Mouse (Mus musculus): ENCODE data around the gene C8b. TPM values are rescaled to one million over a fixed set of nuclear protein-coding genes. Genes with fewer than 3 reads are reported as not detected.

The C8b gene
- polyA plus RNA-seq, 1 experiment: not detected

DNA sequence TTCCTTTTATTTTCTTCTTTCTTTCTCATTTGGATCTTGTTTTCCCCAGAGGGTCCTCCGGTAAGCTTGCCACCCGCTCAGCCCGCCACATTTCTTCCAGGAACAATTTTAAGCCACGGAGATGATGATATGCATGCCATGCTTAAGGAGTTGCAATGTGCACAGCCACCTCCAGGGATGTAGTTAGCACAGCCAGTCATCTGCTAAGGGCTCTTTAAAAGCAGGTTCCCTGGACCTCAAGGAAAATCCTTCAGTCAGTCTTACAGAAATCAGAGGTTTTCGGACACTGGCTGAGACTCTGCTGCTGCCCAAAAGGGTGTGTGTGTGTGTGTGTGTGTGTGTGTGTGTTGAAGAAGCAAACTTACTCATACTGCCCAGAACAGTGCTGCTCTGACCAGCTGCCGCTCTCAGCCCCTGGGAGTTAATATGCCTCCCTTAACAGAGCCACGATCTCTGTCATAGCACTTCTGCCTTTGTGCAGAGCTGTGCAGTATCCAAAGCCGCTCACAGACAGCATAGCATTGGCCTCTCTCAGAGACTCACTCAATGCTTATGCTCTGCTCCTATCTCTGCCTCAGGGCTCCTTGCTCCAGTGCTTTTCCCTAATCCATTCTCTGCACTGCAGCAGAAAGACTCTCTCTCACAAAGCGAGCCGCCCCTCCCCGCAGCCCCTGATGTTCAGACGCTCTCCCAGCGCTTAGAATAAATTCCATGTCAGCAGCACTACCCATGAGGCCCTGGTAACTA lies 5.1 kb upstream of the C8b start:
- TF ChIP-seq POLR2A (IDR thresholded peaks at IDR 0.05; ENCODE audit: low read depth, low read length): no peak
- no peak for TF ChIP-seq CTCF (IDR thresholded peaks at IDR 0.05; ENCODE audit: borderline replicate concordance, insufficient read depth, low read length)
- H3K4me1 ChIP-seq (ENCODE audit: control insufficient read depth, insufficient read depth, low read length): no peaks in the 10 kb centered on the region
- no peak overlapping the region for H3K4me3 ChIP-seq (ENCODE audit: insufficient read depth, low read length)
- no peak overlapping the region for H3K27ac ChIP-seq (ENCODE audit: insufficient read depth, low read length)

DNA sequence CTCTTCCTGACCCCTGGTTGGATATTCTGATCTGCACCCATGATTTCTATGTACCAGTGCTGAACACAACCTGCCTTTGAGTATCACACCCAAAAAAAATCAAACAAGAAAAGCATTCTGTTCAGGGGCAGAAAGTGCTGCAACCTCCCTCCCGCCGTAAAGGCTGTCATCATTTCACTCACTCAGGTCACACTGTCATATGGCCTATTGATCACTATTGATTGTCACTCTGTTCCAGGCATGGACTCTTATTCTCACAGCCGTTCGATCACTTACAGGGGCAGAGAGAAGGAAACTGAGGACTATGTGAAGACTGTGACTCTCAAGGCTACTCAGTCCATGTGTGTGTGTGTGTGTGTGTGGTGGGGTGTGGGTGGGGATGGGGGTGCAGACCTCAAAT lies 2.1 kb downstream of the C8b start:
- H3K4me3 ChIP-seq (ENCODE audit: insufficient read depth, low read length): no peak overlapping the region
- no peak overlapping the region for H3K27ac ChIP-seq (ENCODE audit: insufficient read depth, low read length)
- no peak for TF ChIP-seq CTCF (IDR thresholded peaks at IDR 0.05; ENCODE audit: borderline replicate concordance, insufficient read depth, low read length)
- no peaks in the 10 kb centered on the region for H3K4me1 ChIP-seq (ENCODE audit: control insufficient read depth, insufficient read depth, low read length)

DNA sequence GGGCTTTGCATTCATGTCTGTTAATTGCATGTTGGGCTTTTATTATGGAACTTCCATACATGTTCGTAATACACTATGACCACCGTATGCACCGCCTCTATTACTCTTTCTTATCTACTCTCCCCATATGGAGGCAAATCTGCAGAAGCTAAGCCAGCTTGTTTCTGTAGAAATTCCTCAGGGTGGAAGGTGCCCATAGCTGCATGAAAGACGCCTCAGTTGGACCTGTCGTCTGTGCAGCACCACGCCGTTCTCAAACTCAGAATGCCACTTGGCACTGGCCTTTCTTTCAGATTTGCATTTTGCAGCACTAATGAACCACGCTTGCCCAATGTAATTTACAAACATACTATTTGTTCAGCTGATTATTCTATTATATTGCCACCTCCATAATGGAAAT lies 3.5 kb downstream of the C8b start:
- TF ChIP-seq POLR2A (IDR thresholded peaks at IDR 0.05; ENCODE audit: low read depth, low read length): no peak
- TF ChIP-seq CTCF (IDR thresholded peaks at IDR 0.05; ENCODE audit: borderline replicate concordance, insufficient read depth, low read length): no peak
- no peak overlapping the region for H3K4me3 ChIP-seq (ENCODE audit: insufficient read depth, low read length)
- H3K27ac ChIP-seq (ENCODE audit: insufficient read depth, low read length): no peak overlapping the region
- H3K4me1 ChIP-seq (ENCODE audit: control insufficient read depth, insufficient read depth, low read length): no peaks in the 10 kb centered on the region

DNA sequence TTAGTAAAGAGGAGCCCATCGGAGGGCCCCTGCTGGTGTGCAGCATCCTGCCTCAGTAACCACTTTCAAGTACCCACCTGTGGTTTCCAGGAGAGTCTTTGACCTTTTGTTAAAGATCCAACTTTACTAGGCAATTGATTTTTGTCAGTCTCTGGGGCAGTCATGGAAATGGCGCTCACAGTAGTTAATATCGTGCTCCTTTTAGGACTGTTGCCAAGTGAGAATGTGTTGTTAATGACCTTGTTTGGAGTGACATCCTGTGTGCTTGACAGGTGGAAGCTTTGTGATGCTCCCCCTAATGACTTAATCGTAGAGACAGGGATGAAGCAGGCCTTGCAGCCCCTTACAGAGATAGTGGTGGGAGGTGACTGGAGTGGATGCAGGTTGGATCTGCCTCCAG lies 4.2 kb downstream of the C8b start:
- TF ChIP-seq CTCF (IDR thresholded peaks at IDR 0.05; ENCODE audit: borderline replicate concordance, insufficient read depth, low read length): no peak
- no peak for TF ChIP-seq POLR2A (IDR thresholded peaks at IDR 0.05; ENCODE audit: low read depth, low read length)
- H3K4me3 ChIP-seq (ENCODE audit: insufficient read depth, low read length): no peak overlapping the region
- H3K4me1 ChIP-seq (ENCODE audit: control insufficient read depth, insufficient read depth, low read length): no peaks in the 10 kb centered on the region
- H3K27ac ChIP-seq (ENCODE audit: insufficient read depth, low read length): no peak overlapping the region

DNA sequence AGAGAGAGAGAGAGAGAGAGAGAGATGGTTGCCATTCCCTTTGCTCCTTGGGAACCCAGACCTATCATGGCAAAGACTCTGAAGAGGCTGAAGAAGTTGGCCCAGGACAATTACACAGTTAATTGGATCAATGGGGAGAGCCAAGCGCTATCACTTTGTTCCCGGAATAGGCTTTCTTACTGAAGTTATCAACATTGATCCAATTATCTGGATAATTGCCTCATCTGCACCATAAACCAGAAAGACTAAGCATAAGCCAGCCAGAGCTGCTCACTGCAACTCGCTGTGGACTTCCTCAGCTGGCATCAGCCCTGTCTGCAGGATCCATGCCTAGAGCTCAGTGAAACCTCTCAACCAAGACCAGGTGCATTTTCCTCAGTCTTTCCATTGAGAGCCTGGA lies 9.5 kb downstream of the C8b start:
- Histone ChIP-seq H3K4me1 (ENCODE audit: control insufficient read depth, insufficient read depth, low read length) (no peaks in the 10 kb centered on the region), H3K4me3 (ENCODE audit: insufficient read depth, low read length) (no peak overlapping the region), H3K27ac (ENCODE audit: insufficient read depth, low read length) (no peak overlapping the region)
- TF ChIP-seq POLR2A (IDR thresholded peaks at IDR 0.05; ENCODE audit: low read depth, low read length): no peak
- TF ChIP-seq CTCF (IDR thresholded peaks at IDR 0.05; ENCODE audit: borderline replicate concordance, insufficient read depth, low read length): no peak

DNA sequence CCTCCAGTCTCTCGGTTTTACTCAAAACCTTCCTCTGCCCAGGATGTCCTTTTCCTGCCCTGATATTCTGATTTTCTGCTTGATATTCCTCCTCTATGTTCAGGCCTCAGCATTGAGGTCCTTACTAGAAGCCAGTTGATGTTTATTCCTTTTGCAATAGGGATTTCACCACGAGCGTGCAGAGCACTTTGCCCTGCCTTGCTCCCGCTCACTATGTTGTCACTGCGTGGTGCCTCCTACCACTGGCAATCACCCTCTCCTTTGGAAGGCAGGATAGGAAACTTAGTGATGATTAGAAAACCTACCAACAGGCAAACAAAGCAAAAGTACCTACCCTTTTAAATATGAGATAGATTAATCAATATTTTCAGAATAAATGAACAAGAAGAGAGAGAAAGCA lies 13.3 kb downstream of the C8b start:
- no peak for TF ChIP-seq CTCF (IDR thresholded peaks at IDR 0.05; ENCODE audit: borderline replicate concordance, insufficient read depth, low read length)
- no peak for TF ChIP-seq POLR2A (IDR thresholded peaks at IDR 0.05; ENCODE audit: low read depth, low read length)
- Histone ChIP-seq H3K4me1 (ENCODE audit: control insufficient read depth, insufficient read depth, low read length) (no peaks in the 10 kb centered on the region), H3K4me3 (ENCODE audit: insufficient read depth, low read length) (no peak overlapping the region), H3K27ac (ENCODE audit: insufficient read depth, low read length) (no peak overlapping the region)

DNA sequence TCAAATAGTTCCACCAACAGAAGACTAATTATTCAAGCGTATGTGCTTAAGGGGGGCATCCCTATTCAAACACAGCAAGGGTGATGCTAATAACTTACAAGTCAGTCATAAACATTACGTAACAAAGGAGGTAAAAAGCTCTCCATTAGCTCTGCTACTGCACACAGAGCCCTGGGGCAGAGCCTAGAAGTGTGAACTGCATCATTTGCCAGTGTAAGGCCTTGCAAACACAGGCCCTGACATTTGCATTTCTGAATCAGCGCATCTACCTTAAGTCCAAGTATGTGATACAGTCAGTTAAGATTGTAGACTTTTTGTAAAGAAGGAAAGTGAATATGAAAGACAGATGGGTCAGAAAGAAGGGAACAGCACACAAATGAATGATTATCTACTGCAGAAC lies 15.3 kb downstream of the C8b start:
- Histone ChIP-seq H3K4me1 (ENCODE audit: control insufficient read depth, insufficient read depth, low read length) (no peaks in the 10 kb centered on the region), H3K4me3 (ENCODE audit: insufficient read depth, low read length) (no peak overlapping the region), H3K27ac (ENCODE audit: insufficient read depth, low read length) (no peak overlapping the region)
- no peak for TF ChIP-seq POLR2A (IDR thresholded peaks at IDR 0.05; ENCODE audit: low read depth, low read length)
- no peak for TF ChIP-seq CTCF (IDR thresholded peaks at IDR 0.05; ENCODE audit: borderline replicate concordance, insufficient read depth, low read length)

DNA sequence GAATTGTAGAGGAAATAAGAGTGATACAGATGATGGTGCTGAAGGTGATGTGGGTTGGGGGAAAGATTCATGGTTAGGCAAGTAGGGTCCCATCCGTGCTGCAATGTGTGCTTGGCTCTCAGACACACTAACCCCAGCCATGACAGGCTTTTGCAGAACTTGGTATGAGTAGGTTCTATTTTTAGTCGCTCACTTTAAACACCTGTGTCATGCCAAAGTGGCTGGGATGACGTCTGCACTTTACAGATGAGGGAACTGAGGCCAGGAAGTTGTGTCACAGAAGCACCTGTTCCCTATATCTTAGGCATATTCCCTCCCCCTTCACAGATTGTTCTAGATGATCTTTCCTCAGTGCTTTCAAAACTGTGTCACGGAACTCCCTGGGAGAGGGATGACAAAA lies 16.2 kb downstream of the C8b start:
- Histone ChIP-seq H3K4me3 (ENCODE audit: insufficient read depth, low read length) (no peak overlapping the region), H3K27ac (ENCODE audit: insufficient read depth, low read length) (no peak overlapping the region)
- TF ChIP-seq CTCF (IDR thresholded peaks at IDR 0.05; ENCODE audit: borderline replicate concordance, insufficient read depth, low read length) (no peak), POLR2A (IDR thresholded peaks at IDR 0.05; ENCODE audit: low read depth, low read length) (no peak)

DNA sequence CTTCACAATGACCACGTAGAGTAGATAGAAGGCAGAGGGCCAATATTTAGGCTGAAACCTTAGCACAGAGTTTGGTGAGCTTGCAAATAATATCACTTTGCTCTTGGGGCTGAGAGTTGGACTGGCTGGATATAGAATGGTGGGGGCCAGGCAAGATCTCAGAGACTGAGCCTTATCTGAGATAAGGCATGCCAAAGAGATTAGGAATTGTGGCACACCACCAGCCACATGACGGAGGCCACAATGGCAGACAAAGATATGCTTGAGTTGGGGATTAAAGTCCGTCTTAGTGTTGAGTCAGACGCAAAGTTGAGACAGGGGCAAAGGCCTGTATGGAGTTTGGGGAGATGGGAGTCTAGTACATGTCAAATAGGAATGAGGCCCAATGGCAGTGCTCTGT lies 26.0 kb downstream of the C8b start:
- H3K4me3 ChIP-seq (ENCODE audit: insufficient read depth, low read length): no peak overlapping the region
- no peak overlapping the region for H3K27ac ChIP-seq (ENCODE audit: insufficient read depth, low read length)
- no peaks in the 10 kb centered on the region for H3K4me1 ChIP-seq (ENCODE audit: control insufficient read depth, insufficient read depth, low read length)
- no peak for TF ChIP-seq CTCF (IDR thresholded peaks at IDR 0.05; ENCODE audit: borderline replicate concordance, insufficient read depth, low read length)

More for the DNA sequence above, 16.2 kb downstream of the C8b start:
- H3K4me1 ChIP-seq (ENCODE audit: control insufficient read depth, insufficient read depth, low read length): no peaks in the 10 kb centered on the region

DNA sequence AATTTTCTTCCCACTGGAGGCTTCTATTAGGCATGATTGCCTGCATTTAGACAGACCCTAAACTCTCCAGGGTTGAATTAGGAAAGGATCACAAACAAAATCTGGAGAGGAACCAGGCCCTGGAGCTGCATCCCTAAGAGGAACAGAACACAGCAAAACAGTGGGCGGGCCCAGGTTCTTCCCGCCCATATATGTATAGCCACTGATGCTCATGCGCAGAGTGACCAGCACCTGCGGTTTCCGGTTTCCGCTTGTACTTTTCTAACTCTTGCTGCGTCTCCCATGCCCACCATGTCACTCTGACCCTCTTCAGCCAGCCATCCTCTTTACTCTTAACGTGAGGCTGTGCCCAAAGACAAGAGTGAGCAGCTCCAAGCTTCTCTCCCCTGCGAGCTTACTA lies 32.8 kb downstream of the C8b start:
- no peak overlapping the region for H3K27ac ChIP-seq (ENCODE audit: insufficient read depth, low read length)
- no peak overlapping the region for H3K4me3 ChIP-seq (ENCODE audit: insufficient read depth, low read length)
- TF ChIP-seq POLR2A (IDR thresholded peaks at IDR 0.05; ENCODE audit: low read depth, low read length) (no peak), CTCF (IDR thresholded peaks at IDR 0.05; ENCODE audit: borderline replicate concordance, insufficient read depth, low read length) (no peak)
- H3K4me1 ChIP-seq (ENCODE audit: control insufficient read depth, insufficient read depth, low read length): no peaks in the 10 kb centered on the region

DNA sequence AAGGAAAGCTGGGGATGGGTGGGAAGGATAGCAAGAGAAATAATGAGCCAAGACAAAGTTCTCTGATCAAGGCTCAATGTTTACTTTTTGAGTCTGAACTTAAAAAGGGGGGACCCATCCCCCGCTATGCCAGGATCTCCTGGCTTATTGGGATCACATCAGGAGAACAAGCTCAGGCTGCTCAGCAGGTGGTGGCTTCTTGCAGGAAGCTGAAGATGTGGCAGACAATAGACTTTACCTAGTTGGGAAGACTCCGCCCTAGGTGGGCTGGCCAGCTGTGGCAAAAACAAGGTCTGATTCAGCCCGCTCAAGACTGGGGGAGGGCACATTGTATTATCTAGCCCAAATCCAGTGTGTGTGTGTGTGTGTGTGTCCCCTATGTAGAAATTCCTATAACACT lies 35.5 kb downstream of the C8b start:
- TF ChIP-seq CTCF (IDR thresholded peaks at IDR 0.05; ENCODE audit: borderline replicate concordance, insufficient read depth, low read length) (no peak), POLR2A (IDR thresholded peaks at IDR 0.05; ENCODE audit: low read depth, low read length) (no peak)
- Histone ChIP-seq H3K4me1 (ENCODE audit: control insufficient read depth, insufficient read depth, low read length) (no peaks in the 10 kb centered on the region), H3K27ac (ENCODE audit: insufficient read depth, low read length) (no peak overlapping the region), H3K4me3 (ENCODE audit: insufficient read depth, low read length) (no peak overlapping the region)

Measured in embryonic fibroblast, embryonic 13.5 days (primary cell).